ENCODE assay signal across 14 mouse cellular contexts in genomic region chr8:93888150-93888676, GRCm38 (mm10).
DNase-seq lines count a peak whose midpoint lies in the region; ATAC-seq and TF ChIP-seq lines count a peak whose summit lies in the region.
"Had no signal": no experiment of that assay in that cellular context is flagged by ENCODE, and none has a peak within 500 bp of the region (broad histone marks: within the 10 kb centered on the region; RNA-seq: fewer than 3 reads in every experiment).

No protein-coding gene starts in this region.

- no peak for TF ChIP-seq CTCF in embryonic fibroblast, embryonic 13.5 days (IDR thresholded peaks at IDR 0.05; ENCODE audit: borderline replicate concordance, insufficient read depth, low read length)
- no peak for TF ChIP-seq CTCF in lung, postnatal 0 days (IDR thresholded peaks at IDR 0.05)

- no peak overlapping the region for H3K4me3 ChIP-seq in heart, embryonic 13.5 days
- H3K4me3 ChIP-seq in midbrain, embryonic 11.5 days (ENCODE audit: low read depth, low read length), result no peak overlapping the region
- H3K4me3 ChIP-seq in midbrain, embryonic 13.5 days (replicated peaks), result no peak overlapping the region
- no peak overlapping the region for H3K4me3 ChIP-seq in embryonic fibroblast, embryonic 13.5 days (ENCODE audit: insufficient read depth, low read length)
- no peak overlapping the region for H3K4me3 ChIP-seq in myocyte
- H3K4me3 ChIP-seq in lung, postnatal 0 days (ENCODE audit: low read depth, low read length), result no peak overlapping the region
- H3K4me3 ChIP-seq: megakaryocyte, embryonic 14.5 days had no signal

- peak overlapping the region; percentile 83 for H3K27ac ChIP-seq in heart, embryonic 13.5 days (replicated peaks)
- H3K27ac ChIP-seq in midbrain, embryonic 11.5 days (ENCODE audit: low read depth, low read length), result no peak overlapping the region
- no peak overlapping the region; the same call in 1 of the 2 replicates for H3K27ac ChIP-seq in midbrain, embryonic 13.5 days
- peak overlapping the region; percentile 17; the same call in 1 of the 2 replicates for H3K27ac ChIP-seq in embryonic fibroblast, embryonic 13.5 days (ENCODE audit: insufficient read depth, low read length)
- H3K27ac ChIP-seq in lung, postnatal 0 days (ENCODE audit: low read length), result no peak overlapping the region
- H3K27ac ChIP-seq: kidney, postnatal 0 days had no signal

- H3K4me2 ChIP-seq in heart, embryonic 13.5 days, result no peak overlapping the region
- H3K4me2 ChIP-seq in midbrain, embryonic 11.5 days, result no peak overlapping the region
- H3K4me2 ChIP-seq in midbrain, embryonic 13.5 days (replicated peaks), result no peak overlapping the region
- H3K4me2 ChIP-seq in myocyte (ENCODE audit: low read depth), result peak overlapping the region; percentile 7
- H3K4me2 ChIP-seq in lung, postnatal 0 days (replicated peaks; ENCODE audit: low read depth, low read length), result no peak overlapping the region
- H3K4me2 ChIP-seq: liver, embryonic 11.5 days had no signal

- no peak for ATAC-seq in heart, embryonic 13.5 days (ENCODE audit: extremely low read depth, insufficient number of reproducible peaks, low FRiP score, low TSS enrichment)
- ATAC-seq in midbrain, embryonic 11.5 days (ENCODE audit: low FRiP score), result no peak
- no peak for ATAC-seq in midbrain, embryonic 13.5 days
- no peak; the same call in 1 of the 2 replicates for ATAC-seq in lung, postnatal 0 days

- no peak for TF ChIP-seq EP300 in lung, postnatal 0 days (IDR thresholded peaks at IDR 0.05)

- H3K4me1 ChIP-seq in heart, embryonic 13.5 days, result peaks cover 32% of the 10 kb centered on the region
- H3K4me1 ChIP-seq in midbrain, embryonic 11.5 days (ENCODE audit: control insufficient read depth, insufficient read depth, low read length), result no peaks in the 10 kb centered on the region
- peaks cover 34% of the 10 kb centered on the region for H3K4me1 ChIP-seq in midbrain, embryonic 13.5 days (replicated peaks)
- H3K4me1 ChIP-seq in embryonic fibroblast, embryonic 13.5 days (ENCODE audit: control insufficient read depth, insufficient read depth, low read length), result peaks cover 14% of the 10 kb centered on the region
- no peaks in the 10 kb centered on the region for H3K4me1 ChIP-seq in lung, postnatal 0 days (ENCODE audit: insufficient read depth, low read depth, low read length)
- H3K4me1 ChIP-seq: megakaryocyte, embryonic 14.5 days had no signal

- no peaks in the 10 kb centered on the region for H3K9me3 ChIP-seq in heart, embryonic 13.5 days
- H3K9me3 ChIP-seq in midbrain, embryonic 11.5 days (ENCODE audit: control insufficient read depth, low read length), result no peaks in the 10 kb centered on the region
- H3K9me3 ChIP-seq in midbrain, embryonic 13.5 days, result no peaks in the 10 kb centered on the region
- no peaks in the 10 kb centered on the region for H3K9me3 ChIP-seq in lung, postnatal 0 days (ENCODE audit: low read length)
- H3K9me3 ChIP-seq: megakaryocyte, embryonic 14.5 days had no signal

- H3K36me3 ChIP-seq in heart, embryonic 13.5 days, result no peaks in the 10 kb centered on the region
- H3K36me3 ChIP-seq in midbrain, embryonic 11.5 days (ENCODE audit: control insufficient read depth, insufficient read depth, low read length), result no peaks in the 10 kb centered on the region
- H3K36me3 ChIP-seq in midbrain, embryonic 13.5 days, result peaks cover 3% of the 10 kb centered on the region; the same call in 1 of the 2 replicates
- H3K36me3 ChIP-seq in myocyte (ENCODE audit: control insufficient read depth, insufficient read depth), result no peaks in the 10 kb centered on the region
- H3K36me3 ChIP-seq in lung, postnatal 0 days (ENCODE audit: insufficient read depth, low read length), result no peaks in the 10 kb centered on the region

- DNase-seq in heart, postnatal 36 days, result no peak
- DNase-seq in midbrain, embryonic 11.5 days (ENCODE audit: low spot score, missing footprints), result peak; percentile 83
- DNase-seq in lung, postnatal 0 days (ENCODE audit: low spot score), result no peak
- no peak for DNase-seq in cerebellum, adult 9-10 months
- DNase-seq: cerebellum, adult 11 months had no signal

- H3ac ChIP-seq in myocyte (ENCODE audit: control insufficient read depth, insufficient read length), result no peak overlapping the region

- peaks cover 4% of the 10 kb centered on the region for H3K79me2 ChIP-seq in myocyte (ENCODE audit: control insufficient read depth, insufficient read depth)

- H3K27me3 ChIP-seq in heart, embryonic 13.5 days (replicated peaks), result no peaks in the 10 kb centered on the region
- no peaks in the 10 kb centered on the region for H3K27me3 ChIP-seq in midbrain, embryonic 11.5 days (ENCODE audit: control insufficient read depth, insufficient read depth, low read length)
- no peaks in the 10 kb centered on the region for H3K27me3 ChIP-seq in midbrain, embryonic 13.5 days
- no peaks in the 10 kb centered on the region for H3K27me3 ChIP-seq in myocyte (ENCODE audit: control insufficient read depth, insufficient read depth, insufficient read length)
- no peaks in the 10 kb centered on the region for H3K27me3 ChIP-seq in lung, postnatal 0 days (replicated peaks; ENCODE audit: insufficient read depth, low read length)
- H3K27me3 ChIP-seq: CH12.LX; megakaryocyte, embryonic 14.5 days; Patski had no signal

- no peak for TF ChIP-seq POLR2A in embryonic fibroblast, embryonic 13.5 days (IDR thresholded peaks at IDR 0.05; ENCODE audit: low read depth, low read length)
- TF ChIP-seq POLR2A in myocyte (IDR thresholded peaks at IDR 0.05; ENCODE audit: insufficient read length, low read depth), result no peak

- H3K9ac ChIP-seq in heart, embryonic 13.5 days, result no peak overlapping the region
- H3K9ac ChIP-seq in midbrain, embryonic 11.5 days (ENCODE audit: low read length), result no peak overlapping the region
- H3K9ac ChIP-seq in midbrain, embryonic 13.5 days (replicated peaks), result no peak overlapping the region
- H3K9ac ChIP-seq in lung, postnatal 0 days (replicated peaks; ENCODE audit: low read depth), result no peak overlapping the region

- intact Hi-C loops in heart, postnatal 36 days (cut with DNase I), result no loop called here

- 45% methylated on average over 4 of the region's 4 CpGs for WGBS in heart, embryonic 13.5 days
- WGBS in midbrain, embryonic 11.5 days, result 81% methylated on average over 4 of the region's 4 CpGs
- WGBS in midbrain, embryonic 13.5 days, result 81% methylated on average over 4 of the region's 4 CpGs
- 49% methylated on average over 4 of the region's 4 CpGs for WGBS in lung, postnatal 0 days

TF ChIP-seq in myocyte, 11 proteins besides CTCF, POLR2A, EP300 and RAD21:
- TF ChIP-seq CEBPB (IDR thresholded peaks at IDR 0.05; ENCODE audit: insufficient read depth, poor library complexity, severe bottlenecking) (no peak), E2F4 (IDR thresholded peaks at IDR 0.05; ENCODE audit: insufficient read depth) (no peak), POLR2AphosphoS2 (IDR thresholded peaks at IDR 0.05; ENCODE audit: insufficient read length, low read depth) (no peak), TCF12 (IDR thresholded peaks at IDR 0.05; ENCODE audit: insufficient read depth, poor library complexity, severe bottlenecking) (no peak), MYOG (IDR thresholded peaks at IDR 0.05; ENCODE audit: control insufficient read depth in 1 of 3, insufficient read depth in 1 of 3, insufficient read length in 2 of 3, low read depth in 2 of 3) (no peak), REST (IDR thresholded peaks at IDR 0.05; ENCODE audit: insufficient read depth, insufficient read length) (no peak), MAX (IDR thresholded peaks at IDR 0.05; ENCODE audit: low read depth) (no peak), MYOD1 (IDR thresholded peaks at IDR 0.05; ENCODE audit: control insufficient read depth in 1 of 3, insufficient read length in 2 of 3, low read depth in 2 of 3) (no peak), USF1 (IDR thresholded peaks at IDR 0.05; ENCODE audit: low read depth) (no peak), TCF3 (IDR thresholded peaks at IDR 0.05; ENCODE audit: insufficient read length, low read depth) (no peak), SRF (IDR thresholded peaks at IDR 0.05; ENCODE audit: control insufficient read depth, insufficient read length, low read depth) (no peak)

Comparison
In these comparisons a context has a peak if more than half of its experiments do, and no peak if none do; other contexts are left out.
1. H3K27ac ChIP-seq: peak in heart, embryonic 13.5 days (single experiment) and embryonic fibroblast, embryonic 13.5 days (single experiment); none in midbrain, embryonic 11.5 days (single experiment), midbrain, embryonic 13.5 days (single experiment) and lung, postnatal 0 days (single experiment).